Mouse (Mus musculus) thymus, adult 2 months (tissue): ENCODE measurements around the gene Atxn1.

Experiments
- CTCF ChIP-seq: fragments of 200-500 bp; IDR thresholded peaks from 2 replicates; pipeline ENCODE4 v1.5.1; 2012; ENCODE audit warnings: mild to moderate bottlenecking, control low read depth, low read length, moderate library complexity, borderline replicate concordance; ENCODE audit not compliant: control insufficient read depth, poor library complexity, insufficient read depth; ENCODE audit errors: extremely low read depth
- POLR2A ChIP-seq: fragments of 200-500 bp; IDR thresholded peaks from 2 replicates; pipeline ENCODE4 v1.6.1; 2012; ENCODE audit warnings: mild to moderate bottlenecking, low read length, control low read depth, moderate library complexity; ENCODE audit not compliant: control insufficient read depth, poor library complexity, insufficient read depth; ENCODE audit errors: extremely low read depth

DNA sequence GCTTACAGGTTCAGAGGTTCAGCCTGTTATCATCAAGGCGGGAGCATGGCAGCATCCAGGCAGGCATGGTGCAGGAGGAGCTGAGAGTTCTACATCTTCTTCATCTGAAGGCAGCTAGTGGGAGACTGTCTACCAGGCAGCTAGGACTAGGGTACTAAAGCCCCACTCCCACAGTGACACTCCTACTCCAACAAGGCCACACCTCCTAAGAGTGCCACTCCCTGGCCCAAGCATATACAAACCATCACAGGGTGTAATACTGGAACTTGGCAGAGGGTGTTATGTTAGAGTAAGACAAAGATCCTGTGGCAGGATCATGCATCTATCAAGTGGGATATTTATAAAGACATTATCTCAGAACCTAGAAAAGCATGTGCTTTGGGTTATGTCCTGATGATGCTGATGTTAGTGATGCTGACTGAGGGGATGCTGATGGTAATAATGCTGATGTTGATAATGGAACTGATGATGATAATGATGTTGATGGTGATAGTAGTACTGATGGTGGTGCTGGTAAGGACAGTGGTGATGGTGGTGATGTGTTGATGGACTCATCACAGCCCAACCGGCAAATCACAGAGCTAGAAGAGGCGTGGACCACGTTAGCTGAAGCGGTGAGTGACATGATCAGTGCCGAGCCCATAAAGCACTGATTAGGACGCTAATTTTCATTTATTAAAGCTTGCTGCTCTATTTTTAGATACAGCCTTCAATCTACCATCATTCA is 142.9 kb downstream of the Atxn1 start:
- no peak for TF ChIP-seq CTCF
- TF ChIP-seq POLR2A = no peak
